Mouse (Mus musculus): ENCODE measurements around the gene Thra.
A peak's percentile ranks its signal among the peaks of the same experiment; 100 is the strongest.

Gene Thra

DNA sequence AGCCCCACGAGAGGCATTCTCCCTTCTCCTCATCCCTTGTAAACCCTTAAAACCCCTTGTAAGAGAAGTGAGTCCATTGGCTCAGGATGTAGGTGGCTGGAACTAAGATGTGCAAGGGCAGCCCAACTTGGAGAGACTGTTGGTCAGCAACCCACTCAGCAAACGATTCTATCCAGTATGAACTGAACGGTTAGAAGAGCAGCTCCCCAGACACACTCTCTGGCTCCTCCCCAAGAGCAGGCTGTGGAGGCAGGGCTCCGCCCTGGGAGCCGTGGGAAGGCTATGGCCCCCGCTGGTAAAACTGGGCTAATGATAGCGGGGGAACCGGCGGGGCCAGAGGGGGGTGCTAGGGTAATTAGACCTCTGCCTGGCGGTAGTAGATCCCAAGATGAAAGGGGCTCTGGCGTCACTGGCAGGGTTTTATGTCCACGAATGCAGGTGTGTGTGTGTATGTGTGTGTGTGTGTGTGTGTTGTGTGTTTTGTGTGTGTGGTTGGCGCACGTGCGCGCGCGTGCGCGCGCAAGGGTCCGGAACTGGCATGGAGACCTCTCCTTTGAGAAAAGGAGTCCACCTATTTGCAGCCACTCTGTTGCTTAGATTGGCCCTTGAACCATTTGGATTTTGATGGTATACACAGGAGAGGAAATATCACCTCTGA lies at the start of gene Thra:
Gene Thra (plus strand): TSS at position 246 of the 658 bp plus-strand sequence.
- peak; percentile 87 for DNase-seq (ENCODE audit: low read depth, low spot score)

- DNase-seq (ENCODE audit: low read depth, low spot score), result peak; percentile 27
These were observed 47.2 kb upstream of the Thra start for GRCm38 (mm10) chr11:98693201-98693600.

DNA sequence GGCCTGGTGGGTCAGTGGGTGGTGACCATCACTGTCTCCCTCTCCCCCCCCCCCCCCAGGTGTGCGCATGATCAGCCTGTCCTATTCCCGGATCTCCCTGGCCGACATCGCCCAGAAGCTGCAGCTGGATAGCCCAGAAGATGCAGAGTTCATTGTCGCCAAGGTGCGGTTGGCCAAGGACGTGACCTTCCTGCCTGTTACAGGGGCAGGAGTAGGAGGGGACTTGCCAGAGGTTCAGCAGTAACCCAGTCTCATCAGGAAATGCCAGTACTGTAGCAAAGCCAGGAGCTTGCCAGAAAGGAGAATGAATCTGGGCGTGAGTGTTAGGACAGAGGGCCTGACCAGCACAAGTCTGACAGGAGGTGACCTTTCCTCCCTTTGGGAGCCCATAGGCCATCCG lies 46.7 kb upstream of the Thra start:
- no peak for DNase-seq (ENCODE audit: low read depth, low spot score)

- no peak for DNase-seq (ENCODE audit: low read depth, low spot score)
These were observed 46.1 kb upstream of the Thra start for GRCm38 (mm10) chr11:98694301-98694700.

GRCm38 (mm10) chr11:98695408-98695807 lies 45.0 kb upstream of the Thra start:
- DNase-seq (ENCODE audit: low read depth, low spot score), result no peak

DNA sequence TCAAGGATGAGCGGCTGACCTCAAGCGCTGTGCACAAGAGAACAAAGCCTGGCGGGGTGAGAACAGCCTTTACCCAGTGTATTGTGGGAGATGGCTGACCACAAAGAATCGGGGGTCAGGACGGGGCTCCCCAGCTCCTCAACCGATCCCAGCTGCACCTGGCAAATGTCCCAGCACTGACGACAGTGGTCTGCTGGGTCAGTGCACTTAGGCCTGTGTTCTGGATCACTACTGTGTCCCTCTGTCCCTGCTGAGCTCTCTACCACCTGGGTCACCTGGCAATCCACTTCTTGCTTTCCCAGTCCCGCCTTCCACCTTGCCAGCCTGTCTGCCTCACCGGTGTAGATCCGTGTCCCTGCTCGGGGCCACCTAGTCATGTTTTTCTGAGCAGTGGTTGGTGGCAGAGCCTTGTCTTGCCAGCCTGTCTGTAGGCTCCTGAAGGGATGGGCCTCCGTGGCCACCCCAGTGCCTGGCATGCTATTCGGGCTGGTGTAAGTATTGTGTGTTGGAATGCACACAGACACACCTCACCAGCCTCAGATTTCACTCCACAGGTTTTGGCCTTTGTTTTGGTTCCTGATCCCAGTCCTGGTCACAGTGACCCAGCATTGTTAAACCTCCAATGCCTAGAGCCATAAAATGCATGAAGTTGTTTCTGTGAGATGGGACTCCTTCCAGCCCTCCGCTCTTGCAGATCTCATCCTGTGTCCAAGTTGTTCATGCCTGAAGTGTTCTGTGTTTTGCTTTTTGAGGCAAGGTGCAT lies 43.8 kb upstream of the Thra start:
- no peak for DNase-seq (ENCODE audit: low read depth, low spot score)

DNA sequence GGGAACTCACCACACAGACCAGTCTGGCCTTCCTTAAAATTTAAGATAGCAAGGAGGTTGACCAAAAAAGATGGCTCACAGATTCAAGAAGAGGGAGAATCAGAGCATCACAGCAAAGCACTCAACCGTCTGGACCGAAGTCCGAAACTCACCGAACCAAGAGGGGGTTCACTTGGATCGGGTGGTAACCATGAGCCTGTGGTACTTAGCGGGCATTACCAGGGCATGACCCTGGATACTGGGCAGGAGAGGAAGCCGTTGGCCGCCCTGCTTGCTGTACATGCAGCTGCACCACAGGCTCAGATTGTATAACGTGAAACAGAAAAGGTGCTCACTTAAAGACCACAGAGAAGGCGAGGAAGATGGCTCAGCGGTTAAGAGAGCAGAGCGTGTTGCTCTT lies 43.2 kb upstream of the Thra start:
- DNase-seq (ENCODE audit: low read depth, low spot score), result no peak

DNA sequence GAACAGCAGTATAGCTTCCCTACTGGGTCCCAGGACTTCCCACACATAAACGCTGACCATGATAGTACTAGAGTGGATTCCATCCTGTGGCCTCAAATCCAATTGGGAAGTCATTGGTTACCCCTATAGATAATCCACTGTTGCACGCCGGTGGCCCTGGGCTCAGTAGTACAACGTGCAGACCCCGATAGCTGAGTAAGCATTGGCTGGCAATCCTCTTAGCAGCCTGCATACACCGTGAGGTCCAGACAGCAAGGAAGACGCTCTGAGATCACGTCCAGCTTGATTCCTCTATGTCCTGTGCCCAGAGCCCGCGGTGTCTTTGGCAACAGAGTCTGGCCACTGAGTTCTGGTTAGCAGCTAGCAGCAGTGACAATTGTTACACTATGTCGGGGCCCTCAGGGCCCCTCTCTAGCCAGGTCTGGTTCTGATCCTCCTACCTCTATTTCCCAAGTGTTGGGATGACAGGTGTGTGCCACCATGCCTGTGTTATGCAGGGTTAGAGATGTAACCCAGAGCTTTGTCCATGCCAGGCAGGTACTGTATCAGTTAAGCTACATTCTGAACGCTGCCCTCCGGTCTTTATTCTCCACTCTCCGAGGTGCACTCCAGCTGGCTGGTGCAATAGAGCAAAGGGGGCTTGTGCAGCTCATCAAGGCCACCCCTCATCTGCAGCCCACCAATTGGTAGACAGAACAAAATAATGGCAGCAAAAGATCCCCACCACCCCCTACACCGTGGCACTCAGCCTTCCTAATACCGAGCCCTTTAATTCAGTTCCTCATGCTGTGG lies 41.4 kb upstream of the Thra start:
- DNase-seq (ENCODE audit: low read depth, low spot score), result no peak

DNA sequence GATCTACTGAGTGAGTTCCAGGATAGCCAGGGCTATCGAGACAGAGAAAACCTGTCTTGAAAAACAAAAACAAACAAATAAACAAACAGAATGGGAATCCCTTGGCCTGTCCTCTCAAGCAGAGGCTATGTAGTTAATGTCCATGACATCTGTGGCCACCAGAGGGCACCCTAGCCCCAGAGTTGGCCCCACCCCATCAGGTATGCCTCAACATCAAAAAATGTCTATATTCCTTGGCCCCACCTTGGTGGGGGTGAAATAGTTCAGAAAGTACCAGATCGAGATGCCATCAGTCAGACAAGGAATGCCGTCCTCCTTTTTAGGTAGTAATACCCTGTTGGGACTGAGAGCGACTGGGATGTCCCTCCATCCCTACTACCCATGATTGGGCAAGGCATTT lies 40.5 kb upstream of the Thra start:
- DNase-seq (ENCODE audit: low read depth, low spot score), result peak; percentile 80

DNA sequence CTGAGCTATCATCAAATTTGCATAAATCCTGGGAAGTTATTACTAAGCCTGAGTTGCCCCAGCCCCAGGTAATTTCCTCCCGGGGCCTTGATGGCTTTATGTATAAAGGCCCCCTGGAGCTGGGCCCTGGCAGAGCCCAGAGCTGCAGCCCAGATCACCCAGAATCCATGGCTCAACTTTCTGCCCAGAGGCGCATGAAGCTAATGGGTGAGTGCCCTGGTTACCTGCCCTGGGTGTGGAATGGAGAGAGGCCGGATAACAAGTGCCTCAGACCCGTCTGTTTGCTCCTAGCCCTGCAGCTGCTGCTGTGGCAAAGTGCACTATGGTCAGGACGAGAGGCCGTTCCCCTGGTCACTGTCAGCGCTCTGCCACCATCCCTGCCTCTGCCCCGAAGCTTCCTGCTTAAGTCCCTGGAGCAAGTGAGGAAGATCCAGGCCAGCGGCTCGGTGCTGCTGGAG lies 39.2 kb upstream of the Thra start, which contains the start of gene Csf3:
Gene Csf3 (plus strand): TSS at position 51 of the 458 bp plus-strand sequence.
- DNase-seq (ENCODE audit: low read depth, low spot score), result no peak

GRCm38 (mm10) chr11:98702323-98702722 lies 38.1 kb upstream of the Thra start:
- no peak for DNase-seq (ENCODE audit: low read depth, low spot score)

DNA sequence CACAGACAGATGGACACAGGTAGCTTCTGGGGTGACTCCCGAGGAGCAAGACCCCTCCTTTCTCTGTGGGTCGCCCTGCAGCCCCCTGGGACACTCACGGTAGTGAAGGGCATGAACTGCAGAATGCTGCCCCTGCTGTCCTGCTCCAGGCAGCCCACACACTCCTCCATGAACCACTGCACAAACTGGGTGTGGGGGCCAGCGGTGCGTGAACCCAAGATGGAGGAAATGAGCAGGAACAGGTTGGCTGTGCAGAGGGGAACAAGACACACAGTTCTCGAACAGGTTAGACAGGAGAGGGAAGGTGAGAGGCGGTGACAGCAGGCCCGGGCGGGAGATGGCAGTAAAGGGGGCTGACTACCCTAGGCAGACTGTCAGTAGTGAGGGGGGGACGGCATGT lies 35.4 kb upstream of the Thra start:
- DNase-seq (ENCODE audit: low read depth, low spot score), result no peak

DNA sequence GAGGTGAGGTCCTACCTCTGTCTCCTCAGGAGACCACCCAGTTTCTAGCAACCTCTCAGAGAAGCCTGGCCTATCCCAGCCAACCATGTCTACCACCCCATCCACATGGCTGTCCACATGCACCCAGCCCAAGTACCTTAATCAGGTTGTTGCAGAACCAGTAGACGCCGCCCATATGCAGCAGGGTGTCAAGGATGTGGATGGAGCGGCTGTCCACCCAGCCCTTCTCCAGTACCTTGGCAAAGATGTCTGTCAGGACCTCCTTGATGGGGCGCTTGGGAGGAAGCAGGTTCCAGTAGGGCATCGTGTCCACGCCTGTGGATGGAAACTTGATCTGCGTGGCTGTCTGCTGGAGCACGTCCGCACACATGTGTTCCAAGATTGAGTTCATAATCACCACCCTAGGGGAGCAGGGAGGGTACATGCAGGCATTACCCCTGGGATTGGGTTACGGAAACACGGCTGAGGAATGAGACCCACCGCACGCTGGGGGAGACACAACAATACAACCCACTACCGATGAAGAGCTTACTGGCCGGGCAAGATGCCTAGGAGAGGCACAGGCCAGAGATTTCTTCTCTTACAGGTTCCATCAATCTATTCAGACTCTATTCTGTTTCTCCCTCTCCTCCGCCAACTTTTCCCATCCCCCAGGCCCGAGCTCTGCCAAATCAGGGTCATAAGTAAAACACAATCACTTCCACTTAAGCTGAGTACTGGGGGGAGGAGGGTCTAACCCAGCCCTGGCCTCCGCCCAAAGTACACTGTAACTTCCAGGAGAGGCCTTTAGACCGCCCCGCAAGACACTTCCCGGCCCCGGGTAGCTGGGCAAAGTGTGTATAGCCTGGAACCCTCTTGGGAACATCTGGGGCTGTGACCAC lies 32.8 kb upstream of the Thra start:
- no peak for DNase-seq (ENCODE audit: low read depth, low spot score)

GRCm38 (mm10) chr11:98708282-98708956 lies 32.0 kb upstream of the Thra start:
- DNase-seq (ENCODE audit: low read depth, low spot score), result no peak

DNA sequence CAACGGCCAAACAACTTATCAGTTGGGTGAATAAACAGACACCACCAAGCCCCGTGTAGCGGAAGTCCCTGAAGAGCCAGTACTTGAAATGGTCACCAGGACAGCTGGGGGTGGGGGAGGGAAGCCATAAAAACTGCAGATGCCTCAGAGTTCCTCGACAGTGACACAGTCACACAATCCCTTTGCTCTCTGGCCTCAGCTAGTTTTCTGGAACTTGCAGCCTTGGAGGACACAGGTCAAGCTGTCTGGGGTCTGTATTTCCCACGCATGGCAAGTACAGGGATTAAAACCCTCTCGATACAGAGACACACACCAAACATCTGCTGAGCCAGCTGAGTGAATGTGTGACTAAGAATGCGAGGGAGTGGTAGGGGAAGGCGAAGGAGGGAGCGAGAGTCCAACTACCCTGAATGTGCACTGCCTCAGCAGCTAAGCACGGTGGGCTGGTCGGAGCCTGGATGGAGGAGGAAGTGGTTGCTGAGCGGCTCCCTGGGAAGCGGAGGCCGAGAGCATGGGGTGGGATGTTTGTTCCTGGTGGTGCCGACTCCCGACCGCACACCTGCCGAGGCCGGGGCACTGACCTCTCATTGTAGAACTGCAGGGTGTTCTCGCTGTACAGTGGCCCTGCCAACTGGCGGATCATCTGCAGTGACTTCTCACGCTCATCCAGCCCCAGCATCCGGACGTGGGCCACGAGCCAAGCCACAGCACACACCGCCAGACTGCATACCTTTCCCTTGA lies 31.3 kb upstream of the Thra start:
- peak; percentile 80 for DNase-seq (ENCODE audit: low read depth, low spot score)

GRCm38 (mm10) chr11:98710416-98711045 lies 29.9 kb upstream of the Thra start:
- DNase-seq (ENCODE audit: low read depth, low spot score), result peak; percentile 87

DNA sequence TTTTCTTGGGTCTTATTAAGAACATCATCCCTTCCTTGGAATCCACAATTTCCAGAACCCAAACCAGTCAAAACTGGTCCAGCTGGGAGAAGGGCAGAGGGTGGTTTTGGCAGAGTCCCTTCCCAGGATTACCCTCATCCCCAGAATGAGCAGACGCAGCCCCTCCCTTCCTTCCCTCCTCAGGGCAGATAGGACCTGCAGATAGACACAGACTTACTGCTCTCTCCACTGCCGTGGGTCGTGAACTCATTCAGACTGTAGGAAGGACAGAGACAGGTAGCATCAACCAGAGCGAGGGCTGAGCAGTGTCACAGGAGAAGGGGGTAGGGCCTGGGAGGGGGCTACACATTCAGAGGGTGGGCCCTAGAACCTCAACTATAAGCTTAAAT lies 29.4 kb upstream of the Thra start:
- no peak for DNase-seq (ENCODE audit: low read depth, low spot score)

DNA sequence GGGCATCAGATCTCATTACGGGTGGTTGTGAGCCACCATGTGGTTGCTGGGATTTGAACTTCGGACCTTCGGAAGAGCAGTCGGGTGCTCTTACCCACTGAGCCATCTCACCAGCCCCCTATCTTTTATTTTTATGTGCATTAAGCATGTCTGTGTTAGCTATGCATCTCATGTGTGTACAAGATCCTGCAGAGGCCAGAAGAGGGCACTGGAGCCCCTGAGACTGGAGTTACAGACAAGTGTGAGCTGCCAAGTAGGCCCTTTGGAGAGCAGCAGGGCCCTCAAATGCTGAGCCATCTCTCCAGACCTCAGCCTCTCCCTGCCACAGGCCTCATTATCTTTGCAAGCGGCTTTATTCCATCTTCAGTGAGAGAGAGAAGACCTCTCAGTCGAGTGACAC lies 28.4 kb upstream of the Thra start:
- DNase-seq (ENCODE audit: low read depth, low spot score), result peak; percentile 79

- no peak for DNase-seq (ENCODE audit: low read depth, low spot score)
These were observed 26.7 kb upstream of the Thra start for GRCm38 (mm10) chr11:98713703-98714102.

GRCm38 (mm10) chr11:98715946-98716345 lies 24.5 kb upstream of the Thra start:
- no peak for DNase-seq (ENCODE audit: low read depth, low spot score)
